Mouse (Mus musculus): Measurements from ENCODE around the gene Sh2b3. TPM values are rescaled to one million over a fixed set of nuclear protein-coding genes. Genes with fewer than 3 reads are reported as not detected.

Gene Sh2b3
- polyA plus RNA-seq, 1 experiment from 2014 or later: 17.8 TPM

DNA sequence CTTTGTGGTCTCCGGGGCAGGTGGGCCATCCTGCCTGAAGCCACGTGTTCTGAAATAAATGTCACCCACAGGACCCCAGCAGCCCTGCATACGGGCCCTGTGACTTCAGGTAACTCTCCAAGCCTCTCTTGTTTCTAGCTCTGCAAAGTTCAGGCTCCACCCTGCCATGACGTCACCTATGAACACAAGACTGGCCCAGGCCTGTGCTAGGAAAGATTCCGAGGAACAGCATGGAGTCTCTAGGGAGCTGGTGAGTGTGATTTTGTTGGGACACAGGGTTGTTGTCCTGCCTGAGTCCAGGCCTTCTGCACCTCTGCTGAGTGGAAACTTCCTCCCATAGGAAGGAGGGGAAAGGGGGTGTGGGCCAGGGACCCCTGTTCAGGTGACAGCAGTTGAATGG, 30.5 kb upstream of the Sh2b3 start:
- Histone ChIP-seq H3K27me3 (ENCODE audit: insufficient read depth, low read length) (no peaks in the 10 kb centered on the region), H3K4me3 (ENCODE audit: low read length) (no peak overlapping the region), H3K9me3 (ENCODE audit: low read length) (no peaks in the 10 kb centered on the region), H3K36me3 (ENCODE audit: insufficient read depth, low read length) (no peaks in the 10 kb centered on the region), H3K9ac (replicated peaks; ENCODE audit: low read length) (no peak overlapping the region), H3K4me1 (ENCODE audit: insufficient read depth, low read length) (peaks cover 4% of the 10 kb centered on the region; the same call in 1 of the 2 replicates), H3K4me2 (replicated peaks; ENCODE audit: low read depth, low read length) (no peak overlapping the region), H3K27ac (ENCODE audit: low read length) (no peak overlapping the region)
- ATAC-seq (ENCODE audit: low FRiP score, low TSS enrichment): no peak
- 54% methylated on average over 5 of the region's 5 CpGs for WGBS

DNA sequence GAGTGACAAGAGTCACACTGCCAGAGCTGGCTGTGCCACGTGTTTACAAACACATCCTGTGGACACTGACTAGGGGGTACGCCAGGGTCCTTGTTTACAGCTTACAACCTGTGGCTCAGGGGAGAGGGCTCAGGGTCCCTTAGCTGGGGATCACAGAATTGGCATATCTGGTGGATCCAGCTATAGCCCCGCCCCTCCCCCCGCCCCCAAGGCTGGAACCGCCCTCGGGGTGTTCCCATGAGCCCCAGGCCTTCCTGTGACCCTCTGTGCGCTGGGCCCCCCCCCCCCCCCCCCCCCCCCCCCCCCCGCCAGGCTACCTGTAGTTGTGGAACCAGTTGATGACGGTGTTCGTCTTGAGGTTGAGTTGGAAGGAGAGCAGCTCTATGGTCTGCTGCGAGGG, 26.9 kb upstream of the Sh2b3 start:
- no peak for ATAC-seq (ENCODE audit: low FRiP score, low TSS enrichment)
- no peak overlapping the region for H3K4me3 ChIP-seq (ENCODE audit: low read length)
- H3K9ac ChIP-seq (replicated peaks; ENCODE audit: low read length): peak overlapping the region; percentile 51; the same call in 1 of the 2 replicates
- peaks cover 10% of the 10 kb centered on the region for H3K9me3 ChIP-seq (ENCODE audit: low read length)
- WGBS: 16% methylated on average over 7 of the region's 11 CpGs
- H3K36me3 ChIP-seq (ENCODE audit: insufficient read depth, low read length): peaks cover 14% of the 10 kb centered on the region
- peak overlapping the region; percentile 35 for H3K4me2 ChIP-seq (replicated peaks; ENCODE audit: low read depth, low read length)
- H3K27me3 ChIP-seq (ENCODE audit: insufficient read depth, low read length): no peaks in the 10 kb centered on the region
- H3K27ac ChIP-seq (ENCODE audit: low read length): no peak overlapping the region
- peaks cover 4% of the 10 kb centered on the region; the same call in 1 of the 2 replicates for H3K4me1 ChIP-seq (ENCODE audit: insufficient read depth, low read length)

DNA sequence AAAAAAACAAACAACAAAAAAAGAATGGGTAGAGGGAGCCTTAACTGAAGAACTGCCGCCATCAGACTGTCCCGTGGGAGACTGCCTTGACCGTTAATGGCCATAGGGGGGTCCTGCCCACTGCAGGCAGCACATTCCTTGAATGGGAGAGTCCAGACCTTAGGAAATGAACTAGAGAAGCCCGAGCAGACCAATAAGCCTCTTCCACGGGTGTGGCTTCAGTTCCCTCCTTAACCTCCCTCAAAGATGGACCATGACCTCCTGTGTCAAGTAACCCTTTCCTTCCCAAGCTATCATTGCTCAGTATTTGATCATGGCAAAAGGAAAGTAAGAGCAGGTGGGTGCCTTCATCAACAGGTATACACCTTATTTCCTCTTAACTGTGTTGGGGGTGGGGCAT, 24.5 kb upstream of the Sh2b3 start:
- Histone ChIP-seq H3K4me3 (ENCODE audit: low read length) (no peak overlapping the region), H3K27me3 (ENCODE audit: insufficient read depth, low read length) (no peaks in the 10 kb centered on the region), H3K4me2 (replicated peaks; ENCODE audit: low read depth, low read length) (no peak overlapping the region), H3K36me3 (ENCODE audit: insufficient read depth, low read length) (peaks cover 14% of the 10 kb centered on the region), H3K9me3 (ENCODE audit: low read length) (peaks cover 10% of the 10 kb centered on the region), H3K9ac (replicated peaks; ENCODE audit: low read length) (no peak overlapping the region), H3K27ac (ENCODE audit: low read length) (no peak overlapping the region), H3K4me1 (ENCODE audit: insufficient read depth, low read length) (peaks cover 4% of the 10 kb centered on the region; the same call in 1 of the 2 replicates)
- WGBS: 29% methylated on average over 5 of the region's 5 CpGs
- no peak for ATAC-seq (ENCODE audit: low FRiP score, low TSS enrichment)

GRCm38 (mm10) chr5:121858427-121858826, 21.0 kb upstream of the Sh2b3 start:
- Histone ChIP-seq H3K9ac (replicated peaks; ENCODE audit: low read length) (no peak overlapping the region), H3K27me3 (ENCODE audit: insufficient read depth, low read length) (no peaks in the 10 kb centered on the region), H3K27ac (ENCODE audit: low read length) (no peak overlapping the region), H3K4me2 (replicated peaks; ENCODE audit: low read depth, low read length) (no peak overlapping the region), H3K9me3 (ENCODE audit: low read length) (peaks cover 10% of the 10 kb centered on the region), H3K4me3 (ENCODE audit: low read length) (no peak overlapping the region), H3K36me3 (ENCODE audit: insufficient read depth, low read length) (peaks cover 25% of the 10 kb centered on the region), H3K4me1 (ENCODE audit: insufficient read depth, low read length) (no peaks in the 10 kb centered on the region)
- 92% methylated on average over 12 of the region's 12 CpGs for WGBS
- no peak for ATAC-seq (ENCODE audit: low FRiP score, low TSS enrichment)

- Histone ChIP-seq H3K27me3 (ENCODE audit: insufficient read depth, low read length) (no peaks in the 10 kb centered on the region), H3K9me3 (ENCODE audit: low read length) (peaks cover 10% of the 10 kb centered on the region), H3K27ac (ENCODE audit: low read length) (no peak overlapping the region), H3K4me1 (ENCODE audit: insufficient read depth, low read length) (no peaks in the 10 kb centered on the region), H3K36me3 (ENCODE audit: insufficient read depth, low read length) (peaks cover 42% of the 10 kb centered on the region), H3K9ac (replicated peaks; ENCODE audit: low read length) (no peak overlapping the region), H3K4me3 (ENCODE audit: low read length) (no peak overlapping the region), H3K4me2 (replicated peaks; ENCODE audit: low read depth, low read length) (no peak overlapping the region)
- WGBS: 66% methylated on average over 11 of the region's 11 CpGs
- ATAC-seq (ENCODE audit: low FRiP score, low TSS enrichment): no peak
Measured at GRCm38 (mm10) chr5:121856740-121857139, 19.3 kb upstream of the Sh2b3 start.

- no peak overlapping the region for H3K9ac ChIP-seq (replicated peaks; ENCODE audit: low read length)
- 71% methylated on average over 10 of the region's 10 CpGs for WGBS
Measured at GRCm38 (mm10) chr5:121854768-121855167, 17.3 kb upstream of the Sh2b3 start.

GRCm38 (mm10) chr5:121853368-121854051, 16.1 kb upstream of the Sh2b3 start:
- Histone ChIP-seq H3K4me3 (ENCODE audit: low read length) (no peak overlapping the region), H3K9ac (replicated peaks; ENCODE audit: low read length) (no peak overlapping the region), H3K4me1 (ENCODE audit: insufficient read depth, low read length) (peaks cover 19% of the 10 kb centered on the region), H3K36me3 (ENCODE audit: insufficient read depth, low read length) (peaks cover 34% of the 10 kb centered on the region), H3K27me3 (ENCODE audit: insufficient read depth, low read length) (no peaks in the 10 kb centered on the region), H3K27ac (ENCODE audit: low read length) (no peak overlapping the region), H3K9me3 (ENCODE audit: low read length) (no peaks in the 10 kb centered on the region), H3K4me2 (replicated peaks; ENCODE audit: low read depth, low read length) (no peak overlapping the region)
- WGBS: 80% methylated on average over 9 of the region's 9 CpGs
- no peak for ATAC-seq (ENCODE audit: low FRiP score, low TSS enrichment)

More at GRCm38 (mm10) chr5:121854768-121855167, 17.3 kb upstream of the Sh2b3 start:
- H3K36me3 ChIP-seq (ENCODE audit: insufficient read depth, low read length): peaks cover 34% of the 10 kb centered on the region
- H3K4me3 ChIP-seq (ENCODE audit: low read length): no peak overlapping the region
- H3K9me3 ChIP-seq (ENCODE audit: low read length): no peaks in the 10 kb centered on the region
- peaks cover 17% of the 10 kb centered on the region for H3K4me1 ChIP-seq (ENCODE audit: insufficient read depth, low read length)
- H3K27me3 ChIP-seq (ENCODE audit: insufficient read depth, low read length): no peaks in the 10 kb centered on the region
- H3K4me2 ChIP-seq (replicated peaks; ENCODE audit: low read depth, low read length): no peak overlapping the region
- no peak for ATAC-seq (ENCODE audit: low FRiP score, low TSS enrichment)
- H3K27ac ChIP-seq (ENCODE audit: low read length): no peak overlapping the region

DNA sequence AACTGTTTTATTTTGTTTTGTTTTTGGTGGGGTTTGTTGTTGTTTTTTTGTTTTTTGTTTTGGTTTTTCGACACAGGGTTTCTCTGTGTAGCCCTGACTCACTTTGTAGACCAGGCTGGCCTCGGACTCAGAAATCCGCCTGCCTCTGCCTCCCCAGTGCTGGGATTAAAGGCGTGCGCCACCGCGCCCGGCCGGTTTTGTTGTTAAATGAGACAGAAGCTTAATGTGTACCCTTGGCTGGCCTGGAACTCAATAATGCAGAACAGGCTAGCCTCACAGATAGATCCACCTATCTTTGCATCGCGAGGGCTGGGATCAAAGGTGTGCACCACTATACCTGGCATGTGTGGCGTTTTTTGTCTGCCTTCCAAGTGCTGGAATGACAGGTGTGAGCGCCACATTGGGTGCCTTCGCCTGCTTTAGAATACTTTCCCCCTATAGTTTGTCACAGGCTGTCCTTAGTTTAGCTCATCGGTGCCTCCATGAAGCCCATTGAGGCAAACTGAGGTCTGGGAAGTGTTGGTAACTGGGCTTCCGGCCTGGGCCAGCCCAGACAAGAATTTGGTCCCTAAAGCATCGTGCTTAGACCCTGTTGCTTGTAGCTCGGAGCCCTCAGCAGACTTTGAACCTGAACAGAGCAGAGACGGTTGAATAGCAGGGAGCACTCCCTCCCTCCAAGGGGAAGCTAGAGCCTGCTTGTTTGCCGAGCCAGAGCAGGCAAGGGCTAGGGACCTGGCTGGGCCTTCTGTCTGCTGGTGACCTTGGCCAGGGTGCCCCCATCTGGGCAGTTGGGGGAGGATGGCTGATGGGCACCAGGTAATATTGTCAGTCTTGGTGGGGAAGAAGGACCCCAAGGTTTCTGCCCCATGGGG, 12.3 kb upstream of the Sh2b3 start:
- no peak overlapping the region; the same call in 1 of the 2 replicates for H3K27ac ChIP-seq (ENCODE audit: low read length)
- ATAC-seq (ENCODE audit: low FRiP score, low TSS enrichment): peak; percentile 33; the same call in 1 of the 2 replicates
- peaks cover 32% of the 10 kb centered on the region for H3K36me3 ChIP-seq (ENCODE audit: insufficient read depth, low read length)
- H3K4me2 ChIP-seq (replicated peaks; ENCODE audit: low read depth, low read length): peak overlapping the region; percentile 75
- peaks cover 22% of the 10 kb centered on the region for H3K4me1 ChIP-seq (ENCODE audit: insufficient read depth, low read length)
- WGBS: 36% methylated on average over 20 of the region's 20 CpGs
- H3K4me3 ChIP-seq (ENCODE audit: low read length): peak overlapping the region; percentile 80
- H3K9me3 ChIP-seq (ENCODE audit: low read length): no peaks in the 10 kb centered on the region
- H3K27me3 ChIP-seq (ENCODE audit: insufficient read depth, low read length): no peaks in the 10 kb centered on the region
- peak overlapping the region; percentile 93 for H3K9ac ChIP-seq (replicated peaks; ENCODE audit: low read length)

- H3K27me3 ChIP-seq (ENCODE audit: insufficient read depth, low read length): peaks cover 4% of the 10 kb centered on the region; the same call in 1 of the 2 replicates
- H3K9me3 ChIP-seq (ENCODE audit: low read length): no peaks in the 10 kb centered on the region
- ATAC-seq (ENCODE audit: low FRiP score, low TSS enrichment): peak; percentile 94
- peak within 1 kb of the TSS; percentile 75 for H3K4me2 ChIP-seq (replicated peaks; ENCODE audit: low read depth, low read length)
- peak within 1 kb of the TSS; percentile 80 for H3K4me3 ChIP-seq (ENCODE audit: low read length)
- H3K4me1 ChIP-seq (ENCODE audit: insufficient read depth, low read length): peaks cover 25% of the 10 kb centered on the region
- H3K27ac ChIP-seq (ENCODE audit: low read length): peak within 1 kb of the TSS; percentile 88
- peaks cover 24% of the 10 kb centered on the region for H3K36me3 ChIP-seq (ENCODE audit: insufficient read depth, low read length)
- peak within 1 kb of the TSS; percentile 93 for H3K9ac ChIP-seq (replicated peaks; ENCODE audit: low read length)
- under 1% methylated on average over 42 of the region's 42 CpGs for WGBS
Measured at GRCm38 (mm10) chr5:121848743-121849142, 11.3 kb upstream of the Sh2b3 start, which contains the start of gene Pheta1. Gene Pheta1 (plus strand): TSS chr5:121848984.

Data from kidney, embryonic 16.5 days (tissue).